Mouse (Mus musculus) heart, postnatal 0 days (tissue): ENCODE data around the gene Arid5a.

Experiments
- CTCF ChIP-seq: IDR thresholded peaks from 2 replicates; pipeline ENCODE4 v1.5.1; 2016; ENCODE audit warnings: antibody characterized with exemption, control low read depth, low read depth
- EP300 ChIP-seq: IDR thresholded peaks from 2 replicates; pipeline ENCODE4 v1.6.1; 2016; ENCODE audit warnings: antibody characterized with exemption, low read depth

DNA sequence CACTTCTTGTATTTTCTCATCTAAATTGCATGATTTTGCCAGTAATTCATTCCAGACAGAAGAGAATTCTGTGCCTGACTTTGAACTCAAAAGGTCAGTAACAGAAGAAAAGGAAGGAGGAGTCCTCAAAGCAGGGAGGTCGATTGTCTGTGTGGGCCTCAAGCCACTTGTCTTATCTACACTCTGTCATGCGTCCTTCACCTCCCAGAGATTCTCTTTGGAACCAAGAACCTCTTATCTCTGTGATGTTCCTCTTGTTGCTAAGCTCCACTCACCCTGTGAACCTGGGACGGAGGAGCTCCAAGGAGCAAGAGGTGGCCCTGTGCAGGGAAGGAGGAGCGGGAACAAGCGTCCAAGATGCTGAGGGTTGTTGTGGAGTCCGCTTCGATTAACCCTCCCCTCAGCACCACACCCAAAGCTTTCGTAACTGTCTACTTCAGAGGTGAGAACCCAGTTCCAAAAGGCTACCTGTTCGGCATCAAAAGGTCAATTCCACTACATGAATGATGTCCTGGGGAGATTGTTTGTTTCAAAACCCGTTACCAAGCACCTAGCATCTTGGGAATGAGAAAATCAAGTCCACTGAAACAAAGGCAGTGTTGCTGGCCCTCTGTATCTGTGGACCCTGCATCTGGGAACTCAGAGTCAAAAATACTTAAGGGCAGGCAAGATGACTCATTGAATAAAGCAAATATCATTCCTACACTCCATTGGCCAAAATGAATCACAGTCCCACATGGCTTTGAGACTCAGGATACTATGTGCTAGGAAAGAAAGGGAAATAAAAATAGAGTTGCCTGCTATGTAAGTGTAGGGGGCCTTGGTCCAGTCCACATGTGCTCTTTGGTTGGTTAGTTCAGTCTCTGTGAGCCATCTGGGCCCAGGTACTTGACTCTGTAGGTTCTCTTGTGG lies 64.7 kb downstream of the Arid5a start, which contains the start of gene Fer1l5:
- TF ChIP-seq CTCF, result no peak
- no peak for TF ChIP-seq EP300
